Mouse (Mus musculus): ENCODE measurements around the gene Lrrc4. TPM values are rescaled to one million over a fixed set of nuclear protein-coding genes. Genes with fewer than 3 reads are reported as not detected.

Gene Lrrc4
- total and polyA plus RNA-seq, 2 experiments, result 0.10 TPM; not detected in 1

DNA sequence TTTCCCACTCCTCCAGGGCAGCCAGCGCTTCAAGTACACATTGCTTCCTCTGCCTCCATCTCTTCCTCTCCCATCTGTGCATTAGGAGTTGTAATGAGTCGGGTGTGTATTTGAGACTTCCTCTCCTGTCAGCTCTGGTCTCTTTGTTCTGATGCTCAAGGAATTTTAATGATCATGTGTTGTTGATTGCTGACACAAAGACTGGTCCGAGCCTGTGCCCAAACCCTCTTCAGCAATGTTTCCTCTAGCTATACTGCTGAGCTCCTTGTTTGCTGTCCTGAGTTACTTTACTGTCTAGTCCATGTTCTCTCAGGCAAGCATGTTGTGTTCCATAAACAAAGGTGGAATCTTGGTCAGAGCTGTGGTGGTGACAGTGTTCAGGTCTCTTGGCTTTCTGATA, 102.3 kb downstream of the Lrrc4 start:
- DNase-seq (ENCODE audit: extremely low read depth, low read depth, low spot score), result no peak

GRCm38 (mm10) chr6:28724776-28725175, 106.8 kb downstream of the Lrrc4 start:
- Histone ChIP-seq H3K4me1 (ENCODE audit: control insufficient read depth, insufficient read depth, low read length) (no peaks in the 10 kb centered on the region; the same call in 1 of the 2 replicates), H3K79me2 (ENCODE audit: control insufficient read depth, insufficient read depth, low read length) (peaks cover 8% of the 10 kb centered on the region; the same call in 1 of the 2 replicates), H3K4me3 (ENCODE audit: insufficient read depth, low read depth, low read length) (no peak overlapping the region), H3K27me3 (ENCODE audit: control insufficient read depth, insufficient read depth, low read length) (no peaks in the 10 kb centered on the region), H3K9ac (ENCODE audit: low read depth, low read length) (no peak overlapping the region), H3K27ac (replicated peaks; ENCODE audit: insufficient read depth, low read depth, low read length) (no peak overlapping the region), H3K36me3 (ENCODE audit: control insufficient read depth, insufficient read depth, low read length) (peaks cover 9% of the 10 kb centered on the region)
- no peak for TF ChIP-seq POLR2A (IDR thresholded peaks at IDR 0.05; ENCODE audit: extremely low read depth, insufficient read depth, low read length)
- no peak for DNase-seq (ENCODE audit: extremely low read depth, low read depth, low spot score)
- WGBS, result 89% methylated on average over 5 of the region's 5 CpGs

More for the DNA sequence above, 102.3 kb downstream of the Lrrc4 start:
- H3K27ac ChIP-seq (replicated peaks; ENCODE audit: insufficient read depth, low read depth, low read length), result no peak overlapping the region
- peaks cover 18% of the 10 kb centered on the region for H3K4me1 ChIP-seq (ENCODE audit: control insufficient read depth, insufficient read depth, low read length)
- H3K27me3 ChIP-seq (ENCODE audit: control insufficient read depth, insufficient read depth, low read length), result no peaks in the 10 kb centered on the region
- TF ChIP-seq POLR2A (IDR thresholded peaks at IDR 0.05; ENCODE audit: extremely low read depth, insufficient read depth, low read length) (no peak), CTCF (IDR thresholded peaks at IDR 0.05; ENCODE audit: low read depth, low read length) (no peak)
- no peak overlapping the region for H3K9ac ChIP-seq (ENCODE audit: low read depth, low read length)
- 80% methylated on average over 3 of the region's 3 CpGs for WGBS
- H3K4me3 ChIP-seq (ENCODE audit: insufficient read depth, low read depth, low read length), result no peak overlapping the region
- H3K36me3 ChIP-seq (ENCODE audit: control insufficient read depth, insufficient read depth, low read length), result peaks cover 9% of the 10 kb centered on the region
- peaks cover 10% of the 10 kb centered on the region; the same call in 1 of the 2 replicates for H3K79me2 ChIP-seq (ENCODE audit: control insufficient read depth, insufficient read depth, low read length)

GRCm38 (mm10) chr6:28723059-28723458, 108.5 kb downstream of the Lrrc4 start:
- Histone ChIP-seq H3K36me3 (ENCODE audit: control insufficient read depth, insufficient read depth, low read length) (peaks cover 9% of the 10 kb centered on the region), H3K4me1 (ENCODE audit: control insufficient read depth, insufficient read depth, low read length) (no peaks in the 10 kb centered on the region), H3K27me3 (ENCODE audit: control insufficient read depth, insufficient read depth, low read length) (no peaks in the 10 kb centered on the region), H3K79me2 (ENCODE audit: control insufficient read depth, insufficient read depth, low read length) (peaks cover 4% of the 10 kb centered on the region; the same call in 1 of the 2 replicates), H3K9ac (ENCODE audit: low read depth, low read length) (no peak overlapping the region), H3K4me3 (ENCODE audit: insufficient read depth, low read depth, low read length) (no peak overlapping the region), H3K27ac (replicated peaks; ENCODE audit: insufficient read depth, low read depth, low read length) (no peak overlapping the region)
- 73% methylated on average over 2 of the region's 2 CpGs for WGBS
- no peak for DNase-seq (ENCODE audit: extremely low read depth, low read depth, low spot score)
- TF ChIP-seq POLR2A (IDR thresholded peaks at IDR 0.05; ENCODE audit: extremely low read depth, insufficient read depth, low read length), result no peak
- TF ChIP-seq CTCF (IDR thresholded peaks at IDR 0.05; ENCODE audit: low read depth, low read length), result no peak

DNA sequence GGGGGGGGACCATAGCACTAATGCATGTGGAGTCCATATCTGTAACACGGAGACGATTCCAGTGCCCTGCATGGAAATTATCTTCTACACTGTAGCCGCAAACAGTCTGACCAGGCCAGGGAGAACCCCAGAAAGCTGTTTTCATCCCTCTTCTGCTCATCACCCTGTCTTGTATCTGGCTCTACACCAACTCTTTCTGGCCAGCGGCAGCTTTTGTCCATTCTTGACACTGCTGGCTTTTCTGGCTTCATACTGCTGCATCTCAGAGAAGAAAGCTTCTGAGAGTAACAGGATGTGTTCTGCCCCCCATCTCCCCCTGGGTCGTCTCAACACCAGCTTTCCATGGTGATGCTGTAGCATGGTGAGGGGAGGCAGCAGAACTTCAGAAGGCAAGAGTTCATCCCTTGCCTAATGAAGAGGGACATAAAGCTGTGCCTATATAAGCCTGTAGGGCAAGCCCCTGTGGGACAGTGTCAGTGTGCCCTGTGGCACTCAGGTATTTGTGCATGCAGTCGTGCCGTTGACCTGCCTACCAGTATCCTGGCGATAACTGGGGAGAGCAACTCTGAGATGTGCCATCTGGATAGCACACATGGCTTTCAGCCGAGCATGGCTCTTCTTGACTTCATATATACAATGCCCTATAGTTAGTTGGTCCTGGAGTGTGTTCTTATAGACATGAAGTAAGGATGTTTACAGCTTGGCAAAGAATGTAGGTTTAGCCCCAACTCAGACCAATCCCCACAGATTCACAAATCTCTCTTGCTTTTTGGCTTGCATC, 111.0 kb downstream of the Lrrc4 start:
- no peak overlapping the region for H3K27ac ChIP-seq (replicated peaks; ENCODE audit: insufficient read depth, low read depth, low read length)
- H3K79me2 ChIP-seq (ENCODE audit: control insufficient read depth, insufficient read depth, low read length), result peaks cover 1% of the 10 kb centered on the region; the same call in 1 of the 2 replicates
- 87% methylated on average over 9 of the region's 9 CpGs for whole genome bisulfite sequencing
- H3K27me3 ChIP-seq (ENCODE audit: control insufficient read depth, insufficient read depth, low read length), result no peaks in the 10 kb centered on the region
- H3K4me1 ChIP-seq (ENCODE audit: control insufficient read depth, insufficient read depth, low read length), result no peaks in the 10 kb centered on the region
- H3K4me3 ChIP-seq (ENCODE audit: insufficient read depth, low read depth, low read length), result no peak overlapping the region
- H3K36me3 ChIP-seq (ENCODE audit: control insufficient read depth, insufficient read depth, low read length), result peaks cover 4% of the 10 kb centered on the region
- H3K9ac ChIP-seq (ENCODE audit: low read depth, low read length), result no peak overlapping the region
- no peak for TF ChIP-seq CTCF (IDR thresholded peaks at IDR 0.05; ENCODE audit: low read depth, low read length)
- no peak for TF ChIP-seq POLR2A (IDR thresholded peaks at IDR 0.05; ENCODE audit: extremely low read depth, insufficient read depth, low read length)
- DNase-seq (ENCODE audit: extremely low read depth, low read depth, low spot score), result no peak

DNA sequence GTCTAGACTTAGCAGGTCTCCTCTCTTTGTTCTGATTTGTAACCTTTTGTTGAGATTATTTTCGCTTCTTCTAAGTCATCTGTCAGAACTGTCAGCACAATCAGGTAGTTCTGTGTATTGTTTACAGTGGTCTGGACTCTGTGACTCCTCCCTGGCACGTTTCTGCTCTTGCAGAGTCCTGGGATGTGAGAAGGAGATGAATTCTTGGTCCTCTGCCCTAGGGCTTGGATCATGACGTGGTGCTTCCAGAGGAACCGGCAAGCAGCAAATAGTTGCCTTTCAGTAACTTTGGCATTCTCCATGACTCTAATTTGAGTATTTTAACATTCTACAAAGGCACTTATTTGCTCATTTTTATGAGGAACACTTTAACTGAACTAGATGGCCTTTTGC, 113.7 kb downstream of the Lrrc4 start:
- WGBS, result 45% methylated on average over 4 of the region's 4 CpGs
- no peaks in the 10 kb centered on the region; the same call in 1 of the 2 replicates for H3K79me2 ChIP-seq (ENCODE audit: control insufficient read depth, insufficient read depth, low read length)
- H3K4me3 ChIP-seq (ENCODE audit: insufficient read depth, low read depth, low read length), result no peak overlapping the region
- no peak overlapping the region for H3K27ac ChIP-seq (replicated peaks; ENCODE audit: insufficient read depth, low read depth, low read length)
- H3K4me1 ChIP-seq (ENCODE audit: control insufficient read depth, insufficient read depth, low read length), result no peaks in the 10 kb centered on the region; the same call in 1 of the 2 replicates
- no peaks in the 10 kb centered on the region for H3K27me3 ChIP-seq (ENCODE audit: control insufficient read depth, insufficient read depth, low read length)
- TF ChIP-seq POLR2A (IDR thresholded peaks at IDR 0.05; ENCODE audit: extremely low read depth, insufficient read depth, low read length), result no peak
- TF ChIP-seq CTCF (IDR thresholded peaks at IDR 0.05; ENCODE audit: low read depth, low read length), result no peak
- DNase-seq (ENCODE audit: extremely low read depth, low read depth, low spot score), result no peak
- H3K9ac ChIP-seq (ENCODE audit: low read depth, low read length), result no peak overlapping the region
- H3K36me3 ChIP-seq (ENCODE audit: control insufficient read depth, insufficient read depth, low read length), result no peaks in the 10 kb centered on the region

All from liver, adult 2 months (tissue).